ENCODE assay signal across 8 mouse cellular contexts in genomic region chr11:117235898-117236459, GRCm38 (mm10). TPM values are rescaled to one million over a fixed set of nuclear protein-coding genes. Genes with fewer than 3 reads are reported as not detected.
DNase-seq lines count a peak whose midpoint lies in the region; ATAC-seq and TF ChIP-seq lines count a peak whose summit lies in the region.

No protein-coding gene starts in this region.

- DNase-seq in adrenal gland, postnatal 10 days = peak; percentile 38
- DNase-seq in adrenal gland, adult 18-20 months (ENCODE audit: low spot score in 2 of 2) = no peak
- DNase-seq in midbrain, postnatal 0 days (ENCODE audit: low spot score) = peak; percentile 50
- DNase-seq in midbrain, embryonic 10.5 days (ENCODE audit: low spot score) = no peak
- DNase-seq in kidney, postnatal 36 days = peak; percentile 50 to 53
- peak; percentile 22 for DNase-seq in yolk sac, embryonic 10.5 days (ENCODE audit: low spot score)
- no peak for DNase-seq in urinary bladder, postnatal 10 days (ENCODE audit: low spot score)
- no peak for DNase-seq in Muller cell, postnatal 12 days (ENCODE audit: inconsistent ontology term)

- no peaks in the 10 kb centered on the region for H3K36me3 ChIP-seq in midbrain, postnatal 0 days (ENCODE audit: insufficient read depth, low read length)
- H3K36me3 ChIP-seq in midbrain, embryonic 10.5 days = no peaks in the 10 kb centered on the region

- peaks cover 4% of the 10 kb centered on the region; the same call in 1 of the 2 replicates for H3K4me1 ChIP-seq in midbrain, postnatal 0 days (ENCODE audit: insufficient read depth, low read length)
- H3K4me1 ChIP-seq in midbrain, embryonic 10.5 days = peaks cover 49% of the 10 kb centered on the region

- 33% methylated on average over 9 of the region's 9 CpGs for WGBS in midbrain, postnatal 0 days
- 42% methylated on average over 9 of the region's 9 CpGs for WGBS in midbrain, embryonic 10.5 days

- H3K4me2 ChIP-seq in midbrain, postnatal 0 days (ENCODE audit: low read depth, low read length, poor library complexity, severe bottlenecking) = no peak overlapping the region

- no peak for TF ChIP-seq CTCF in midbrain, postnatal 0 days (IDR thresholded peaks at IDR 0.05)

- H3K27ac ChIP-seq in midbrain, postnatal 0 days (ENCODE audit: low read depth, low read length) = no peak overlapping the region
- no peak overlapping the region for H3K27ac ChIP-seq in midbrain, embryonic 10.5 days (replicated peaks)

- no peak for ATAC-seq in midbrain, postnatal 0 days (ENCODE audit: low FRiP score)

- no peak overlapping the region; the same call in 1 of the 2 replicates for H3K9ac ChIP-seq in midbrain, postnatal 0 days (replicated peaks; ENCODE audit: low read length, poor library complexity, severe bottlenecking)

- H3K9me3 ChIP-seq in midbrain, postnatal 0 days (ENCODE audit: low read length) = no peaks in the 10 kb centered on the region
- no peaks in the 10 kb centered on the region for H3K9me3 ChIP-seq in midbrain, embryonic 10.5 days (replicated peaks)

- no peak overlapping the region for H3K4me3 ChIP-seq in midbrain, postnatal 0 days (ENCODE audit: low read depth, low read length)
- no peak overlapping the region for H3K4me3 ChIP-seq in midbrain, embryonic 10.5 days

- H3K27me3 ChIP-seq in midbrain, postnatal 0 days (ENCODE audit: insufficient read depth, low read length) = no peaks in the 10 kb centered on the region
- H3K27me3 ChIP-seq in midbrain, embryonic 10.5 days (ENCODE audit: low read depth, poor library complexity, severe bottlenecking) = peaks cover 23% of the 10 kb centered on the region

RNA-seq across cellular contexts. Expression of gene Sept9, which starts 36.5 kb away (rescaled TPM):
- total RNA-seq in adrenal gland, postnatal 10 days (2021) = 100 to 1,000 TPM; 115 to 146 TPM
- total RNA-seq in adrenal gland, adult 18-20 months (2021) = 100 to 1,000 TPM; 107 to 123 TPM
- 105 and 108 TPM in 2 replicates for total RNA-seq in midbrain, postnatal 0 days (2014; rRNA removed)
- polyA plus RNA-seq in midbrain, postnatal 0 days (2015; fragmentation: Nextera tagmentation; extraction: Ambion mirVana) = 95.3 and 100 TPM in 2 replicates
- 186 and 195 TPM in 2 replicates for polyA plus RNA-seq in midbrain, embryonic 10.5 days (2016; fragmentation: Nextera tagmentation; extraction: Ambion mirVana)

Comparison
In these comparisons a context has a peak if more than half of its experiments do, and no peak if none do; other contexts are left out.
1. DNase-seq: peak in adrenal gland, postnatal 10 days (single experiment), midbrain, postnatal 0 days (single experiment), kidney, postnatal 36 days (2 of 2) and yolk sac, embryonic 10.5 days (single experiment); none in adrenal gland, adult 18-20 months (0 of 2), midbrain, embryonic 10.5 days (single experiment), urinary bladder, postnatal 10 days (single experiment) and Muller cell, postnatal 12 days (single experiment).